Mouse (Mus musculus) myocyte (in vitro differentiated cells): ENCODE data around the gene Nbl1. TPM values are rescaled to one million over a fixed set of nuclear protein-coding genes. Genes with fewer than 3 reads are reported as not detected.

Experiments used
- H3K27me3 ChIP-seq: one replicate; pipeline ENCODE4 v1.6.1; 2011; ENCODE audit not compliant: control insufficient read depth, insufficient read depth, insufficient read length
- H3K36me3 ChIP-seq: one replicate; pipeline ENCODE4 v1.6.1; 2011; ENCODE audit not compliant: control insufficient read depth, insufficient read depth
- H3K4me2 ChIP-seq: one replicate; pipeline ENCODE4 v1.6.1; 2011; ENCODE audit warnings: low read depth, control low read depth
- H3K4me3 ChIP-seq: one replicate; pipeline ENCODE4 v1.5.1; 2011; ENCODE audit warnings: mild to moderate bottlenecking, control low read depth, moderate library complexity
- H3K79me2 ChIP-seq: one replicate; pipeline ENCODE4 v1.6.1; 2011; ENCODE audit not compliant: control insufficient read depth, insufficient read depth
- H3ac ChIP-seq: one replicate; pipeline ENCODE4 v1.6.1; 2011; ENCODE audit not compliant: control insufficient read depth, insufficient read length
- CEBPB ChIP-seq: IDR thresholded peaks from 2 replicates; pipeline ENCODE4 v1.6.1; 2011; ENCODE audit warnings: mild to moderate bottlenecking, moderate library complexity; ENCODE audit not compliant: poor library complexity, insufficient read depth, severe bottlenecking
- E2F4 ChIP-seq: IDR thresholded peaks from one replicate; pipeline ENCODE4 v1.6.1; 2011; ENCODE audit warnings: mild to moderate bottlenecking, control low read depth, moderate library complexity; ENCODE audit not compliant: insufficient read depth
- MAX ChIP-seq: IDR thresholded peaks from one replicate; pipeline ENCODE4 v1.6.1; 2011; ENCODE audit warnings: low read depth, mild to moderate bottlenecking, control low read depth
- MYOD1 ChIP-seq, 3 experiments: IDR thresholded peaks; one replicate each; pipeline ENCODE4 v1.6.1; 2011; ENCODE audit warnings: control low read depth in 2 of 3, low read depth in 2 of 3, mild to moderate bottlenecking in 2 of 3, moderate library complexity in 1 of 3; ENCODE audit not compliant: insufficient read length in 2 of 3, control insufficient read depth in 1 of 3
- MYOG ChIP-seq, 3 experiments: IDR thresholded peaks; one replicate each; pipeline ENCODE4 v1.6.1; 2011; ENCODE audit warnings: control low read depth in 2 of 3, low read depth in 2 of 3, mild to moderate bottlenecking in 2 of 3; ENCODE audit not compliant: insufficient read length in 2 of 3, control insufficient read depth in 1 of 3, insufficient read depth in 1 of 3
- POLR2A ChIP-seq: IDR thresholded peaks from one replicate; pipeline ENCODE4 v1.6.1; 2011; ENCODE audit warnings: low read depth, mild to moderate bottlenecking, control low read depth, moderate library complexity; ENCODE audit not compliant: insufficient read length
- POLR2AphosphoS2 ChIP-seq: IDR thresholded peaks from one replicate; pipeline ENCODE4 v1.6.1; 2011; ENCODE audit warnings: low read depth, control low read depth; ENCODE audit not compliant: insufficient read length
- REST ChIP-seq: IDR thresholded peaks from one replicate; pipeline ENCODE4 v1.6.1; 2011; ENCODE audit warnings: mild to moderate bottlenecking, control low read depth, moderate library complexity; ENCODE audit not compliant: insufficient read depth, insufficient read length
- SRF ChIP-seq: IDR thresholded peaks from one replicate; pipeline ENCODE4 v1.6.1; 2011; ENCODE audit warnings: low read depth; ENCODE audit not compliant: control insufficient read depth, insufficient read length
- TCF12 ChIP-seq: IDR thresholded peaks from one replicate; pipeline ENCODE4 v1.6.1; 2011; ENCODE audit warnings: mild to moderate bottlenecking, control low read depth; ENCODE audit not compliant: poor library complexity, insufficient read depth, severe bottlenecking
- TCF3 ChIP-seq: IDR thresholded peaks from one replicate; pipeline ENCODE4 v1.6.1; 2011; ENCODE audit warnings: low read depth, control low read depth; ENCODE audit not compliant: insufficient read length
- USF1 ChIP-seq: IDR thresholded peaks from one replicate; pipeline ENCODE4 v1.6.1; 2011; ENCODE audit warnings: low read depth, mild to moderate bottlenecking, control low read depth, moderate library complexity
- polyA plus RNA-seq: library from polyadenylated mRNA; unstranded; fragments of >200 nt; fragmentation: generic; extraction: Trizol; gene quantifications from one replicate; pipeline ENCODE4 v1.2.1, GENCODE M21; 2012; ENCODE audit warnings: missing spikeins

Nbl1 gene
- polyA plus RNA-seq, 1 experiment, result 42.2 TPM

DNA sequence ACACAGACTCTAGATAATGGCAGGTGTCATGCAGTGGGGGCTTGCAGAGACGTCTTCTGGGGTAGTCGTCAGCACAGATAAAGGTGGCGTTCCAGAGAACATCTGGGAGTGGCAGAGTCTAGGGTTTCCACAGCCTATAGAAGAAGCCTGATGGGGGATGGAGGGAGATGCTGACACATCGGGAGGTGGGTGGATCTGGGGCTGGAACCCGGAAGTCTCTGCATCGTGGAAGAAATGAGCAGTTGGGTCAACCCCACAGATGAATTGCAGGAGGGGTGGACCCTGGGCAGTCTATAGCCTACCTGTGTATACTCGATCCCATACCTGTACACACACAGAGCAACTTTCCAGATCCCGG, 58.8 kb downstream of the Nbl1 start:
- Histone ChIP-seq H3K79me2 (no peaks in the 10 kb centered on the region), H3K36me3 (no peaks in the 10 kb centered on the region), H3ac (no peak overlapping the region), H3K27me3 (peaks cover 50% of the 10 kb centered on the region), H3K4me3 (no peak overlapping the region), H3K4me2 (no peak overlapping the region)
- no peak for TF ChIP-seq POLR2AphosphoS2

DNA sequence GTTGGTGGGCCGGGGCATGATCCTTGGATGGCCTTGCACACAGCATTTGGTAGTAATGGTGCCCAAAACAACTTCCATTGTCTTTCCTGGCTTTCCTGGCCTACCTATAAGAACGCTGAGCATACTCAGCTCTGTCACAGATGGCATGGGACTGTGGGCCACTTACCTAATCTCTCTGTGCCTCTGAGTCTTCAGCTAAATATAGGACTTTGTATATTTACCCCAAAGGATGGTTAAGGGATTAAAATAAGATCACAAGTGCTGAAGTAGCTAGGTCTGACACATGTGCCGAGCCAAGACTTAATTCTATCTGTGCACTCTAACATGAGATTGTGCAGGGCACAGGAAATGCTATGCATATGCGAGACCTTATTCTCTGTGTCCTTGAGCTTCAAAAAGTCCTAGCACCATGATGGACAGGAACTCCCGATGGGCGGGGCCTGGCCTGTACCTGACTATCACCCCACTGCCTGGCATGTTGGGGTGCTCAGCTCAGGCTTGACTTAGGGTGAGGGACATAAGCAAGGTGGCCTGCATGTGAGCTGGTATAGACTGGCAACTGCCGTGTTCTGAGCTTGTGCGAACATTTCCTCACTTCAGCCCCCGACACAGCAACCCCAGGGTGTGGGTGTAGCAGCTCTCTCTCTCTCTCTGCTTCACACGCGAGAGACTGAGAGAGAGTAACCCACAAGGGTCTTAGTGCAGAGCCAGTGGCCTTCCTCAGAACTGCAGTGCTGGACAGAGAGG, 59.4 kb downstream of the Nbl1 start:
- TF ChIP-seq MYOG (IDR thresholded peaks at IDR 0.05; ENCODE audit: control insufficient read depth in 1 of 3, insufficient read depth in 1 of 3, insufficient read length in 2 of 3, low read depth in 2 of 3), result no peak
- no peak for TF ChIP-seq E2F4
- TF ChIP-seq MAX, result no peak
- TF ChIP-seq REST, result no peak
- TF ChIP-seq USF1, result no peak
- no peak for TF ChIP-seq SRF
- no peak for TF ChIP-seq TCF3
- no peak for TF ChIP-seq CEBPB
- no peak for TF ChIP-seq POLR2AphosphoS2
- no peak for TF ChIP-seq MYOD1 (IDR thresholded peaks at IDR 0.05; ENCODE audit: control insufficient read depth in 1 of 3, insufficient read length in 2 of 3, low read depth in 2 of 3)
- no peak for TF ChIP-seq TCF12
- no peak for TF ChIP-seq POLR2A
- Histone ChIP-seq H3K79me2 (no peaks in the 10 kb centered on the region), H3K4me2 (no peak overlapping the region), H3K36me3 (no peaks in the 10 kb centered on the region), H3ac (no peak overlapping the region), H3K27me3 (peaks cover 47% of the 10 kb centered on the region), H3K4me3 (no peak overlapping the region)

DNA sequence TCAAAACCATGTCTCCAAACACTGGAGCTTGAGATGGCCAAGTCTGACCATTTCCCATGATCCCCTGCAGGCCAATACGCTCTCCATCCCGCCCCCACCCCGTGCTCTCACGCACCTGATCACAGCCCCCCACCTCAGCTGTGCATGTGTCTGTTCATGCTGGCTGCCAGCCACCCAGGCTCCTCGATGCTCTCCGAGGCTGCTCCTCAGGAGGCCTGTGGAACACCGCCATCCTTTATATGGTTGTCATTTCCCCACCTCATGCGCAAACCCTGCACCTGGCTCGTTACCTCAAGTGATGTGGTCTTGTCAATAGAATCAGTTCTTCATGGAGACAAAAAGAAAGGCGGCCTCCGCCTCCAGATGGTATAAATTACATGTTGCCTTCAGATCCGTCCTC, 60.3 kb downstream of the Nbl1 start:
- H3K4me3 ChIP-seq, result no peak overlapping the region
- TF ChIP-seq TCF12 (no peak), MAX (no peak), POLR2AphosphoS2 (no peak), SRF (no peak), POLR2A (no peak), MYOD1 (IDR thresholded peaks at IDR 0.05; ENCODE audit: control insufficient read depth in 1 of 3, insufficient read length in 2 of 3, low read depth in 2 of 3) (no peak), MYOG (IDR thresholded peaks at IDR 0.05; ENCODE audit: control insufficient read depth in 1 of 3, insufficient read depth in 1 of 3, insufficient read length in 2 of 3, low read depth in 2 of 3) (no peak), E2F4 (no peak), REST (no peak), CEBPB (no peak), USF1 (no peak), TCF3 (no peak)
- H3ac ChIP-seq, result no peak overlapping the region
- no peaks in the 10 kb centered on the region for H3K36me3 ChIP-seq
- no peaks in the 10 kb centered on the region for H3K79me2 ChIP-seq
- no peak overlapping the region for H3K4me2 ChIP-seq
- H3K27me3 ChIP-seq, result peaks cover 40% of the 10 kb centered on the region

Other genes with a start within 250 kb of the Nbl1 start
- 0.10 TPM for gene Pla2g5, start 229.5 kb downstream of the Nbl1 start, polyA plus RNA-seq
- not detected for gene Gm13030, start 219.0 kb downstream of the Nbl1 start, polyA plus RNA-seq
- gene Pla2g2e, start 215.1 kb downstream of the Nbl1 start, polyA plus RNA-seq, result 20.4 TPM
- gene Otud3, start 179.0 kb downstream of the Nbl1 start, polyA plus RNA-seq, result 12.5 TPM
- gene Rnf186, start 125.9 kb downstream of the Nbl1 start, polyA plus RNA-seq, result not detected
- 3.8 TPM for gene Tmco4, start 120.1 kb downstream of the Nbl1 start, polyA plus RNA-seq
- gene Htr6, start 17.4 kb downstream of the Nbl1 start, polyA plus RNA-seq, result 0.08 TPM
- 247 TPM for gene Minos1, start 38.1 kb upstream of the Nbl1 start, polyA plus RNA-seq
- 247 TPM for gene Capzb, start 99.9 kb upstream of the Nbl1 start, polyA plus RNA-seq
- 5.6 TPM for gene Pqlc2, start 217.7 kb upstream of the Nbl1 start, polyA plus RNA-seq
- gene Akr7a5, start 217.8 kb upstream of the Nbl1 start, polyA plus RNA-seq, result 48.8 TPM